Mouse (Mus musculus): ENCODE results near the gene Itgb3bp. TPM values are rescaled to one million over a fixed set of nuclear protein-coding genes. Genes with fewer than 3 reads are reported as not detected.

Itgb3bp gene
- total RNA-seq, 2 experiments from 2014 or later, result 4.4 to 6.0 TPM

DNA sequence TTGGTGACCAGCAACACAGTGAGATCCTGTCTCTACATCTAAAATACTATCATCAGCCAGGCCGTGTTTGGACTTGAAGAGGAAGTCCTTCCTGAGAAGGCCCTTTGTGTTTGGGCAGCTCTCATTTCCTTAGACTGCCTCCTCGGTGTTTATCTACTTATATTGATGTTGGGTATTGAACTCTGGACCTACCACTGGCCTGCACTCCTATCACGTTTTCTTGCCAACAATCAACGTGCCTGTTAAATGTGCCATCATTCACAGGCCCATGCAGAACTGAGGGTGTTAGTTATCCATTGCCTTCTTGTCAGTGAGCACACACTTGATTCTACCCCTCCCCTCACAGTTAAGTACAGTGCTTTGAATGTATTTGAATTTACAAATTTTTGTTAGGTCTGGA, 211.7 kb downstream of the Itgb3bp start:
- DNase-seq, result no peak

- DNase-seq, result no peak
Measured at GRCm38 (mm10) chr4:99715783-99716416, 213.7 kb downstream of the Itgb3bp start.

Other genes with a start within 250 kb of the Itgb3bp start
- 10 to 100 TPM in 1 of 2 experiments, 1 to 10 TPM in 1; 9.8 to 11.0 TPM for gene Alg6, start 214.1 kb downstream of the Itgb3bp start, total RNA-seq (2021)
- 1 to 10 TPM; 5.4 to 9.6 TPM for gene Efcab7, start 100.6 kb downstream of the Itgb3bp start, total RNA-seq (2021)
- gene Pgm1, start 399 bp downstream of the Itgb3bp start, total RNA-seq (2021), result 10 to 100 TPM; 58.6 to 62.7 TPM
- gene Ror1, start 166.0 kb upstream of the Itgb3bp start, total RNA-seq (2021), result 1 to 10 TPM; 5.3 to 5.8 TPM

Measured in layer of hippocampus, postnatal 36 days (tissue).